ENCODE assay signal across 10 mouse cellular contexts in the genomic region with DNA sequence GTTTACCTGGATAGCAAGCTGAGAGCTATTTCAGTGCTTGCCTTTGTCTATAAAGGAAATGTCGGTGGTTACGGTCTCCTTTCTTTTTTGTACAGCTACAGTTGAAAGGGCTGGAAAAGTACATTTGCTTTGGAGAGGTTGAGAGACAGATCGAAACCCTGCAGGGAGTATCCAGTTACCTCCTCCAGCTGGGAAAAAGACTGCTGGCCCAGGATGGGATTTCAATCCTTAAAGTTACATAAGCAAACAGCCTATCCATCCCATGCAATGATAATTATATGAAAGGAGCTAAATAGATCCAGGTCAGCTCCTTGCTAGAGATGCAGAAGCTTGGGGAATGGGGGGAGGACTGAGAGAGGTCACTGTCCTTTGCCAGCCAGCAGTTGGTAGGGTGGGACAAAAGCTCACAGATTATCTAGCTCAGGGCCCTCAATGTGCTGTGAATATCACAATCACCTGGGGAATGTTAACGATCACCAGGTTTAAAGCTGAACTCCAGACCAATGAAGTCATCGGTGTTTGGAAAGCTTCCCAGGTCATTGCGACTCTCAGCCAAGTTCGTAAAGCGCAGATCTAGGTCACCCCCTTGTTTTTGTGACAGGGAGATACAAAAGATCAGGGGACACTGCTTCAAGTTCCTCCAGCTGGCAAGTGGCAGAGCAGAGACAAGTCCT. TPM values are rescaled to one million over a fixed set of nuclear protein-coding genes. Genes with fewer than 3 reads are reported as not detected.
DNase-seq lines count a peak whose midpoint lies in the region; ATAC-seq and TF ChIP-seq lines count a peak whose summit lies in the region.
"Had no signal": no experiment of that assay in that cellular context is flagged by ENCODE, and none has a peak within 500 bp of the region (broad histone marks: within the 10 kb centered on the region; RNA-seq: fewer than 3 reads in every experiment).

No protein-coding gene starts in this region.

- peak; percentile 59 for TF ChIP-seq EP300 in heart, postnatal 0 days (IDR thresholded peaks at IDR 0.05; ENCODE audit: low read depth)

- no peaks in the 10 kb centered on the region for H3K9me3 ChIP-seq in hindbrain, embryonic 11.5 days (ENCODE audit: control insufficient read depth, low read length)
- peaks cover 6% of the 10 kb centered on the region; the same call in 1 of the 2 replicates for H3K9me3 ChIP-seq in hindbrain, embryonic 13.5 days
- peaks cover 9% of the 10 kb centered on the region; the same call in 1 of the 2 replicates for H3K9me3 ChIP-seq in heart, postnatal 0 days (replicated peaks; ENCODE audit: control insufficient read depth, low read length)
- H3K9me3 ChIP-seq in forebrain, postnatal 0 days (ENCODE audit: low read length): 0 out of 2 replicates have a peak, but pooled peaks cover 3% of the 10 kb centered on the region

- H3K4me2 ChIP-seq in hindbrain, embryonic 11.5 days (replicated peaks; ENCODE audit: low read depth, low read length): no peak overlapping the region
- no peak overlapping the region for H3K4me2 ChIP-seq in hindbrain, embryonic 13.5 days
- H3K4me2 ChIP-seq in heart, postnatal 0 days (ENCODE audit: low read depth, low read length): 0 out of 2 replicates have a peak overlapping the region, but pooled peaks have one; percentile 8
- no peak overlapping the region for H3K4me2 ChIP-seq in forebrain, postnatal 0 days (ENCODE audit: low read depth)

- no peak for ATAC-seq in hindbrain, embryonic 11.5 days (ENCODE audit: low FRiP score)
- ATAC-seq in hindbrain, embryonic 13.5 days (ENCODE audit: low FRiP score): no peak
- peak; percentile 69 for ATAC-seq in heart, postnatal 0 days (ENCODE audit: insufficient read depth, low read depth)
- no peak for ATAC-seq in forebrain, postnatal 0 days

- H3K27me3 ChIP-seq in hindbrain, embryonic 11.5 days (ENCODE audit: control insufficient read depth, insufficient read depth, low read length): no peaks in the 10 kb centered on the region
- no peaks in the 10 kb centered on the region for H3K27me3 ChIP-seq in hindbrain, embryonic 13.5 days
- H3K27me3 ChIP-seq in heart, postnatal 0 days (ENCODE audit: control insufficient read depth, insufficient read depth, low read length): no peaks in the 10 kb centered on the region
- H3K27me3 ChIP-seq in forebrain, postnatal 0 days (ENCODE audit: insufficient read depth, low read length): peaks cover under 1% of the 10 kb centered on the region; the same call in 1 of the 2 replicates

- 47% methylated on average over 8 of the region's 8 CpGs for whole genome bisulfite sequencing in hindbrain, embryonic 11.5 days
- 51% methylated on average over 8 of the region's 8 CpGs for WGBS in hindbrain, embryonic 13.5 days
- WGBS in heart, postnatal 0 days: 11% methylated on average over 8 of the region's 8 CpGs
- WGBS in forebrain, postnatal 0 days: 15% methylated on average over 8 of the region's 8 CpGs

- TF ChIP-seq CTCF in heart, postnatal 0 days (IDR thresholded peaks at IDR 0.05; ENCODE audit: low read depth): no peak
- no peak for TF ChIP-seq CTCF in forebrain, postnatal 0 days (IDR thresholded peaks at IDR 0.05; ENCODE audit: low read depth)

- H3K27ac ChIP-seq in hindbrain, embryonic 11.5 days (ENCODE audit: low read depth, low read length): no peak overlapping the region
- H3K27ac ChIP-seq in hindbrain, embryonic 13.5 days: no peak overlapping the region
- H3K27ac ChIP-seq in heart, postnatal 0 days (ENCODE audit: low read depth): peak overlapping the region; percentile 83
- H3K27ac ChIP-seq in forebrain, postnatal 0 days (ENCODE audit: low read depth, low read length): no peak overlapping the region

- H3K36me3 ChIP-seq in hindbrain, embryonic 11.5 days (ENCODE audit: control insufficient read depth, insufficient read depth, low read length): no peaks in the 10 kb centered on the region
- H3K36me3 ChIP-seq in hindbrain, embryonic 13.5 days: no peaks in the 10 kb centered on the region
- no peaks in the 10 kb centered on the region for H3K36me3 ChIP-seq in heart, postnatal 0 days (replicated peaks; ENCODE audit: control insufficient read depth, insufficient read depth, low read length)
- no peaks in the 10 kb centered on the region for H3K36me3 ChIP-seq in forebrain, postnatal 0 days (ENCODE audit: insufficient read depth)

- no peaks in the 10 kb centered on the region for H3K4me1 ChIP-seq in hindbrain, embryonic 11.5 days (replicated peaks; ENCODE audit: control insufficient read depth, insufficient read depth, low read length)
- H3K4me1 ChIP-seq in hindbrain, embryonic 13.5 days (replicated peaks): no peaks in the 10 kb centered on the region
- peaks cover 23% of the 10 kb centered on the region for H3K4me1 ChIP-seq in heart, postnatal 0 days (ENCODE audit: control insufficient read depth, insufficient read depth)
- no peaks in the 10 kb centered on the region for H3K4me1 ChIP-seq in forebrain, postnatal 0 days (ENCODE audit: insufficient read depth)

- no peak overlapping the region for H3K9ac ChIP-seq in hindbrain, embryonic 11.5 days (ENCODE audit: low read depth, low read length)
- no peak overlapping the region for H3K9ac ChIP-seq in hindbrain, embryonic 13.5 days
- H3K9ac ChIP-seq in heart, postnatal 0 days (replicated peaks; ENCODE audit: low read depth, low read length): no peak overlapping the region
- H3K9ac ChIP-seq in forebrain, postnatal 0 days: no peak overlapping the region

- peak; percentile 22 for DNase-seq in hindbrain, embryonic 11.5 days (ENCODE audit: low spot score)
- peak; percentile 89 for DNase-seq in Muller cell, postnatal 12 days (ENCODE audit: inconsistent ontology term)
- peak; percentile 11 for DNase-seq in embryo, embryonic 11.5 days (ENCODE audit: low read depth, low spot score)
- DNase-seq in heart, postnatal 0 days (ENCODE audit: low spot score): peak; percentile 86
- DNase-seq in thymus, postnatal 36 days: no peak
- DNase-seq in layer of hippocampus, postnatal 10 days (ENCODE audit: low spot score in 2 of 2): no peak
- no peak for DNase-seq in forebrain, postnatal 0 days

- H3K4me3 ChIP-seq in hindbrain, embryonic 11.5 days (ENCODE audit: low read depth, low read length): no peak overlapping the region
- H3K4me3 ChIP-seq in hindbrain, embryonic 13.5 days: no peak overlapping the region
- H3K4me3 ChIP-seq in heart, postnatal 0 days (ENCODE audit: low read depth, low read length): no peak overlapping the region
- no peak overlapping the region for H3K4me3 ChIP-seq in forebrain, postnatal 0 days (ENCODE audit: low read depth, low read length)

RNA-seq across cellular contexts. Expression of a gene that starts 56.0 kb away (rescaled TPM):
- 0.20 and 0.25 TPM in 2 replicates for polyA plus RNA-seq in hindbrain, embryonic 11.5 days (2014; fragmentation: Nextera tagmentation; extraction: Ambion mirVana)
- polyA plus RNA-seq in hindbrain, embryonic 13.5 days (2015; fragmentation: Nextera tagmentation; extraction: Ambion mirVana): 0.82 and 0.87 TPM in 2 replicates
- not detected in 2 replicates for total RNA-seq in heart, postnatal 0 days (2014; rRNA removed; ENCODE audit: low replicate concordance)
- polyA plus RNA-seq in heart, postnatal 0 days (2015; fragmentation: Nextera tagmentation; extraction: Ambion mirVana): not detected in 2 replicates
- under 1 TPM; 0.13 to 0.16 TPM for total RNA-seq in layer of hippocampus, postnatal 10 days (2021)
- total RNA-seq in forebrain, postnatal 0 days (2014; rRNA removed): 0.69 and 1.5 TPM in 2 replicates
- 0.30 and 0.40 TPM in 2 replicates for polyA plus RNA-seq in forebrain, postnatal 0 days (2015; fragmentation: Nextera tagmentation; extraction: Ambion mirVana)
- polyA plus RNA-seq: liver, embryonic 16.5 days had no signal

RNA-seq across cellular contexts. Expression of a gene that starts 57.2 kb away (rescaled TPM):
- 0.45 and 0.59 TPM in 2 replicates for polyA plus RNA-seq in hindbrain, embryonic 11.5 days (2014; fragmentation: Nextera tagmentation; extraction: Ambion mirVana)
- polyA plus RNA-seq in hindbrain, embryonic 13.5 days (2015; fragmentation: Nextera tagmentation; extraction: Ambion mirVana): 0.79 TPM in 1 of 2 replicates, not detected in the other
- total RNA-seq in heart, postnatal 0 days (2014; rRNA removed; ENCODE audit: low replicate concordance): 0.70 TPM in 1 of 2 replicates, not detected in the other
- polyA plus RNA-seq in heart, postnatal 0 days (2015; fragmentation: Nextera tagmentation; extraction: Ambion mirVana): 0.75 TPM in 1 of 2 replicates, not detected in the other
- not detected for total RNA-seq in layer of hippocampus, postnatal 10 days (2021)
- 1.1 TPM in 1 of 2 replicates, not detected in the other for total RNA-seq in forebrain, postnatal 0 days (2014; rRNA removed)
- 0.34 TPM in 1 of 2 replicates, not detected in the other for polyA plus RNA-seq in forebrain, postnatal 0 days (2015; fragmentation: Nextera tagmentation; extraction: Ambion mirVana)
- polyA plus RNA-seq: cortical plate, adult 2 months; liver, embryonic 16.5 days had no signal

Comparison
In these comparisons a context has a peak if more than half of its experiments do, and no peak if none do; other contexts are left out.
1. DNase-seq: peak in hindbrain, embryonic 11.5 days (single experiment), Muller cell, postnatal 12 days (single experiment), embryo, embryonic 11.5 days (single experiment) and heart, postnatal 0 days (single experiment); none in thymus, postnatal 36 days (0 of 2), layer of hippocampus, postnatal 10 days (0 of 2) and forebrain, postnatal 0 days (single experiment).